Mouse (Mus musculus): ENCODE data around the gene Mark4.

GRCm38 (mm10) chr7:19413525-19413924, 45.1 kb downstream of the Mark4 start:
- TF ChIP-seq CTCF (IDR thresholded peaks at IDR 0.05; ENCODE audit: control insufficient read depth, insufficient read depth, insufficient replicate concordance, low read depth, low read length) (no peak), POLR2A (IDR thresholded peaks at IDR 0.05; ENCODE audit: control insufficient read depth, low read depth, low read length) (no peak)
